Mouse (Mus musculus): ENCODE measurements at regions not wholly inside any gene's neighbourhood (a gene's known extent, or its start where the extent isn't known, plus 50 kb on each side); places are given as distances from the start of the nearest gene placed in this dataset.

- no peak overlapping the region for H3K4me3 ChIP-seq
- H3K27ac ChIP-seq: no peak overlapping the region
- DNase-seq (ENCODE audit: low spot score in 2 of 2): no peak
- no peak for TF ChIP-seq CTCF (conservative IDR thresholded peaks at IDR 0.05)
These were observed 70.1 kb upstream of the Zfp366 start for GRCm38 (mm10) chr13:99114565-99114964.

DNA sequence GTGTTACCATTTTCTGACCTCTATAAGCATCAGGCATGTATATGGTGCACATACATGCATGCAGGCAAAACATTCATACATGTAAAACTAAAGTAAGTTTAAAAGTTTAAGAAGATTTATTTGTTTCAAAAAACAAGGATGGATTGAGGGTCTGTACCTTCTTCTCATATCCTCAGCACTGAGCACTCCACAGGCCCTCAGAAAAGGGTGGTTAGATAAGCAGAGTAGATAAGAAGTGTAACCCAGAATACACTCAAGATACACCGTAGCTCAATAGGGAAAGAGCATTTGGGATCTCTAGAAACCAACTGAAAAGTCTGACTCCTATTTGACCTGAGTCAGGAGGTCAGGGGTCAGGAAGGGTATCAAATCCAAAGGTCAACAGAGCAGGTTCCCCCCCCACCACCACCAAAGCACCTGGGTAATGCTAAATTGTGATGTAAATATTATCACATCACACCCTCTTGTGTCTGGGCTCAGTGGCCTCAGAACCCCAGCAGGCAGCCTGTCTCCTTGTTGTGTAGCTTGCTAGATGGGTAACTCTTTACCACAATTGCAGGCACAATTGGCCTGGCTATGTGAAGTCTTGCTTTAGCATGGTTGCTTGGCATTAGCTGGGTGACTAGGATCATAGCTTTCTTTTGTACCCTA lies 72.8 kb upstream of the Zfp366 start:
- no peak overlapping the region for H3K27ac ChIP-seq
- DNase-seq (ENCODE audit: low spot score in 2 of 2): no peak
- H3K4me3 ChIP-seq: no peak overlapping the region
- no peak for TF ChIP-seq CTCF (conservative IDR thresholded peaks at IDR 0.05)

DNA sequence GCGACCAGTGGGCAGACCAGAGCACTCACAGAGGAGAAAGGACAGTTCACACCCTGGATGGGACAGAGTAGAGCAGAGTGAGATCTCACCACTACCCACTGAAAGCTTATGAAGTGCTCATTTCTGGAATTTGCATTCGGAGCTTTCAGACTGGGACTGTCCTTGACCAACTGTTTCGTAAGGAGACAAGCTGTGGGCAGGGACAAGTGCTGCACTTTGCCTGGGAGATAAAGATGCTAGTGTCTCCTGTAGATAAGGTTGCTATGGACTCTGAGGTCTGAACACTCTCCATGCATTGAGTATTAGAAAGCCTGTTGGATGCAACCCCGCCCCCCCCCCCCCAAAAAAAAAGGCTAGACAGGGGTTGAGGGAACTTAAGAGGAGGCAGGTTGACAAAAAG lies 76.6 kb upstream of the Zfp366 start:
- no peak for TF ChIP-seq CTCF (conservative IDR thresholded peaks at IDR 0.05)
- DNase-seq (ENCODE audit: low spot score in 2 of 2): no peak
- no peak overlapping the region for H3K4me3 ChIP-seq

GRCm38 (mm10) chr13:99102089-99102681 lies 82.4 kb upstream of the Zfp366 start:
- Histone ChIP-seq H3K4me3 (no peak overlapping the region), H3K27ac (peak overlapping the region; percentile 92; the same call in 1 of the 2 replicates)
- no peak for TF ChIP-seq CTCF (conservative IDR thresholded peaks at IDR 0.05)
- no peak for DNase-seq (ENCODE audit: low spot score in 2 of 2)

More for the DNA sequence above, 76.6 kb upstream of the Zfp366 start:
- no peak overlapping the region for H3K27ac ChIP-seq

DNA sequence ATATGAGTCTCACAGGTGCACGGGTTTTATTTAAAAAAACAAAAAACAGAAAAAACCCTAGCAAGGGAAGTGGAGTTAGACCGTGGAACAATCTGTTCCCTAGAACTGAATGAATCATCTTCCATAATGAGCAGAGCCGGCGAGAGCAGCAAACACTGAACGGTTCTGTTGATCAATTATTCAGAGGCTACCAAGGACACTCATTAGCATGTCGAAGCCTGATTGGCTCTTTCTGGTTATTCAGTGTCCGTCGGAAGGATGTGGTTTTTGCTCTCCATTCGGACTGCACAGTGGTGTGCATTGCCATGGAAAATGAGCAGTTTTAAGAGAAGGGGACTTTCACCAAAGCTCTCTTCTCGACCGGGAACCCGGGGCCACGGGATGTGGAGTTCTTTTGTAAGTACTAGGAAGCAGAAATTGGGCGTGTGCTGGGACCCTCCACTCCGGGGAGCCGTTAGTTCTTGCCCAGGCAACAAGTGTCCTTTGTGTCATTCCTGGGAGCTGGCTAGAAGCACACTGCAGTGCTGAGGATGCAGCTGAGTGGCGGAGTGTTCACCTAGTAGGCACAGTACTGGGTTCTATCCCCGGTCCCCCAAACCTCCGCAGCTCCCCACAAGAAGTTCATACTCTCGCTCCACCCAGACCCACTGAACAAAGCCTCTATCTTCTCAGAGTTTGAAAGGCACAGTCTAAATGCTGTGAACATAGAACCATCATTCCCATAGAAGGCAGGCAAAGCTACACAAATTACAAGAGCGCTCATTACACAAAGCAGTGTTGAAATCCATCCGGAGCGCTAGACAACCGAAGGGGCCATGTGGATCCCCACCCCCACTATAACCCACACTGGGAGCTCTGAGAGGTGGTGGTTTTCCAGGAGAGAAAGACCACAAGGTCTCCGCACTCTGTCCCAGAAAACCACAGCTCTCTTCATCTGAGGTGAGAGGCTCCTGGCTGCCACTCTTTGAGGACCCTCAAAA lies 83.9 kb upstream of the Zfp366 start:
- Histone ChIP-seq H3K27ac (peak overlapping the region; percentile 92), H3K4me3 (peak overlapping the region; percentile 46)
- no peak for TF ChIP-seq CTCF (conservative IDR thresholded peaks at IDR 0.05)
- DNase-seq (ENCODE audit: low spot score in 2 of 2): peak; percentile 58 to 80

GRCm38 (mm10) chr13:99099794-99100429 lies 84.7 kb upstream of the Zfp366 start:
- DNase-seq (ENCODE audit: low spot score in 2 of 2): no peak
- Histone ChIP-seq H3K4me3 (peak overlapping the region; percentile 46), H3K27ac (peak overlapping the region; percentile 92)
- TF ChIP-seq CTCF (conservative IDR thresholded peaks at IDR 0.05): no peak

DNA sequence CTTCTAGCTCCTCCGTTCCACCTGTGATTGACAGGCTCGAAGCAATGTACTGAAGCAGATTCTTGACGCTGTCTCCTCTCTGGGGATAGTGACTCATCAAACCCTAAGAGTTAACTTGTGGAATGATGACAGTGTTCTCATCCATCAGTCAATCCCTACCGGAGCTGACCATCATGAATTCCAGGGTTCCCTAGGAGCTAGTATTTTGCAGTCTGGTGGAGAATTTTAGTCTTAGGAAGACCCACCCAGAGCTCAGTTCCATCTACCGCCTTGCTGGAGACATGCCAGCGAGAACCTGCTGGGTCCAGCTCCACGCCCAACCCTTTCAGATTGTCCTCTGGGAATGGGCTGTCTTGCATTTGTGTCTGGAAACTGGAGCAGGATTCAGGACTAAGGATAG lies 85.4 kb upstream of the Zfp366 start:
- TF ChIP-seq CTCF (conservative IDR thresholded peaks at IDR 0.05): no peak
- Histone ChIP-seq H3K27ac (peak overlapping the region; percentile 92), H3K4me3 (no peak overlapping the region)
- DNase-seq (ENCODE audit: low spot score in 2 of 2): no peak

DNA sequence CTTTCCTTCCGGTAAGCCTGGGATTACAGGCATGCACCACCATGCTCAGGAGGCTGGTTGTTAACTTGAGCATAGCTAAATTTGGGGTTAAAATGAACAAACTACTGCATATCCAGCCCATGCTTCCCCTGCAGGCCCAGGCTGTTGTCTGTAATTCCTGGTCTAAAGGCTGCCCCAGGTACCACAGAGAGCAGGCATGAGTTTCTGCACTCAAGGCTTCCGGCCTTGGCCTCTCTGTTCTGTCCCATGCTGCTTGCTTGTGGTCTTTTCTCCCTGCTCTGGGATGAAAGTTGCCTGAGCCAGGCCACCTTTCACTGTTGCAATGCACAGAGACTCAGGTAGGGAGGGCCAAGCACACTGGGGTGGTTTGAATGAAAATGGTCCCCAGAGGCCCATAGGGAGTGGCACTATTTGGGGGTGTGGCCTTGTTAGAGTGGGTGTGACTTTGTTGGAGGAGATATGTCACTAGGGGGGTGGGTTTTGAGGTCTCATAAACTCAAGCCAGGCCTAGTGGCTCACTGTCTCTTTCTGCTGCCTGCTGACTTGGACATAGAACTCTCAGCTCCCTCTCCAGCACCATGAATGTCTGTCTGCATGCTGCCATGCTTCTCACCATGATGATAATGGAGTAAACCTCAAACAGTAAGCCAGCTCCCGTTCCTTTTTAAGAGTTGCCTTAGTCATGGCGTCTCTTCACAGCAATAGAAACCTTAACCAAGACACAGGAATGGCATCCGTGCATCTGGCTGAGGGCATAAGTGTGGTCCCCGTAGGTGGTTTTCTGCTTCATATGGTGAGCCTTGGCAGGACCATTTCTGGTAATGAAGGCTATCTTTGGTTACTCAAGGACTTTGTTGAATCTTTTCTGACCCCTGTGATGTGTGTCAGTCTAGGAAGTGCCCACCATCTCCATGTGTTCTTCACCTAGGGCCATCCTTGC lies 86.7 kb upstream of the Zfp366 start:
- no peak overlapping the region for H3K27ac ChIP-seq
- TF ChIP-seq CTCF (conservative IDR thresholded peaks at IDR 0.05): no peak
- DNase-seq (ENCODE audit: low spot score in 2 of 2): no peak
- H3K4me3 ChIP-seq: no peak overlapping the region

DNA sequence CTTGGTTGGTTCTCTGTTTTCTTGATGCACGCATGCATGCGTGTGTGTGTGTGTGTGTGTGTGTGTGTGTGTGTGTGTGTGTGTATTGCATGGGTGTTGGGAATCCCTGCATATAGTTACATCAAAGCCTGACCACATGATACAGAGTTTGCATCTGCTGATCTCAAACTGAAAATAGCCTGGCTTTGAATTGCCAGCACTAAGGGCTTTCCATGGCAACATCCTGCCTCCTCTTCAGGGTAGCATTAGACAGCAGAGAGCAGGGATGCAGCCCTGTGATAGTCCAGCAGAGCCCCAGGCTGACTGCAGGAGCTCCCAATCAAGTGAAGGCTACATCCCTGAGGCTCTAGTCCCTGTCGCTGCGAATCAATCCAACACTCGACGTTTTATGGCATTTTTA lies 87.8 kb upstream of the Zfp366 start:
- H3K27ac ChIP-seq: peak overlapping the region; percentile 69; the same call in 1 of the 2 replicates
- no peak for DNase-seq (ENCODE audit: low spot score in 2 of 2)
- TF ChIP-seq CTCF (conservative IDR thresholded peaks at IDR 0.05): no peak
- no peak overlapping the region for H3K4me3 ChIP-seq

- TF ChIP-seq CTCF (conservative IDR thresholded peaks at IDR 0.05): no peak
These were observed 89.6 kb upstream of the Zfp366 start for GRCm38 (mm10) chr13:99095006-99095405.

DNA sequence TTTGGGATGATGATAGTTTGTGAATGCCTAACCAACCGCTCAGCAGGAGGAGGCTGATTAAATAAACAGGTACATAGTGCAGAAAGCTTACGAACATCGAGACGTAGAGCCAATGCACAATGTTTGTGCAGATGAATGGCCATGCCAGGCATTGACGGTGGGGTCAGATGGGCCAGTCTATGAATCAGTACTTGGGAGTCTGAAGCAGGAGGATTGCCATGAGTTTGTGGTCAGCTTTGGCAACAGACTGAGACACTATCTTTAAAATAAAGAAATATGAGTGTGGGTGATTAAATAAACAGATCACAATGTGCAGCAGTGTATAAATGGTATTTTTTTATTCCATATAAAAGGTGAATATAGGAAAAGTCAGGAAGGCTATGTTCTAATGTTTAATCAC lies 90.4 kb upstream of the Zfp366 start:
- TF ChIP-seq CTCF (conservative IDR thresholded peaks at IDR 0.05): no peak
- no peak overlapping the region for H3K27ac ChIP-seq
- no peak for DNase-seq (ENCODE audit: low spot score in 2 of 2)
- H3K4me3 ChIP-seq: no peak overlapping the region

More at GRCm38 (mm10) chr13:99095006-99095405, 89.6 kb upstream of the Zfp366 start:
- Histone ChIP-seq H3K4me3 (no peak overlapping the region), H3K27ac (no peak overlapping the region)
- DNase-seq (ENCODE audit: low spot score in 2 of 2): no peak

- peak; percentile 76 to 83 for DNase-seq (ENCODE audit: low spot score in 2 of 2)
- peak; percentile 96 for TF ChIP-seq CTCF (conservative IDR thresholded peaks at IDR 0.05)
- no peak overlapping the region for H3K4me3 ChIP-seq
- H3K27ac ChIP-seq: peak overlapping the region; percentile 74
These were observed 91.4 kb upstream of the Zfp366 start for GRCm38 (mm10) chr13:99093269-99093668.

Measured in layer of hippocampus, adult 2 months (tissue).